Mouse (Mus musculus): ENCODE measurements around the gene Cd163l1. TPM values are rescaled to one million over a fixed set of nuclear protein-coding genes. Genes with fewer than 3 reads are reported as not detected.

Cd163l1 gene
- polyA plus RNA-seq, 1 experiment, result 1.1 TPM

GRCm38 (mm10) chr7:140219268-140219667, 1.2 kb downstream of the Cd163l1 start:
- DNase-seq (ENCODE audit: low spot score), result no peak

- no peak for DNase-seq (ENCODE audit: low spot score)
These were observed 2.3 kb downstream of the Cd163l1 start for GRCm38 (mm10) chr7:140220375-140220774.

GRCm38 (mm10) chr7:140224209-140224608, 6.1 kb downstream of the Cd163l1 start:
- no peak for DNase-seq (ENCODE audit: low spot score)

- DNase-seq (ENCODE audit: low spot score), result no peak
These were observed 10.4 kb downstream of the Cd163l1 start for GRCm38 (mm10) chr7:140228476-140228875.

GRCm38 (mm10) chr7:140231026-140231425, 13.0 kb downstream of the Cd163l1 start:
- DNase-seq (ENCODE audit: low spot score), result no peak

- DNase-seq (ENCODE audit: low spot score), result no peak
These were observed 15.6 kb downstream of the Cd163l1 start for GRCm38 (mm10) chr7:140233696-140234095.

GRCm38 (mm10) chr7:140247216-140247615, 29.1 kb downstream of the Cd163l1 start, which contains the start of gene 5830411N06Rik:
5830411N06Rik (plus strand) TSS chr7:140247284.
- DNase-seq (ENCODE audit: low spot score), result no peak

GRCm38 (mm10) chr7:140253780-140254299, 35.8 kb downstream of the Cd163l1 start:
- no peak for DNase-seq (ENCODE audit: low spot score)

Other genes starting within 250 kb of the Cd163l1 start
- 0.37 and 0.70 TPM in 2 replicates for gene 6430531B16Rik, start 239.5 kb upstream of the Cd163l1 start, polyA plus RNA-seq (2012; rRNA removed)
- 5.8 and 6.3 TPM in 2 replicates for gene Adam8, start 225.7 kb upstream of the Cd163l1 start, polyA plus RNA-seq (2012; rRNA removed)
- gene Zfp511, start 181.9 kb upstream of the Cd163l1 start, polyA plus RNA-seq (2012; rRNA removed), result 72.4 and 98.7 TPM in 2 replicates
- gene Tubgcp2, start 181.6 kb upstream of the Cd163l1 start, polyA plus RNA-seq (2012; rRNA removed), result 33.2 and 33.3 TPM in 2 replicates
- gene Msx3, start 169.2 kb upstream of the Cd163l1 start, polyA plus RNA-seq (2012; rRNA removed), result 0.03 TPM in 2 replicates
- gene Caly, start 135.7 kb upstream of the Cd163l1 start, polyA plus RNA-seq (2012; rRNA removed), result 0.83 and 1.0 TPM in 2 replicates
- gene Prap1, start 124.9 kb upstream of the Cd163l1 start, polyA plus RNA-seq (2012; rRNA removed), result 3.3 TPM in 2 replicates
- 61.2 and 63.5 TPM in 2 replicates for gene Fuom, start 115.8 kb upstream of the Cd163l1 start, polyA plus RNA-seq (2012; rRNA removed)
- 8.1 and 11.0 TPM in 2 replicates for gene Paox, start 102.5 kb upstream of the Cd163l1 start, polyA plus RNA-seq (2012; rRNA removed)
- 112 and 118 TPM in 2 replicates for gene Echs1, start 101.8 kb upstream of the Cd163l1 start, polyA plus RNA-seq (2012; rRNA removed)
- 26.1 and 31.0 TPM in 2 replicates for gene Mtg1, start 80.7 kb upstream of the Cd163l1 start, polyA plus RNA-seq (2012; rRNA removed)
- 4.8 and 8.9 TPM in 2 replicates for gene Sprn, start 63.4 kb upstream of the Cd163l1 start, polyA plus RNA-seq (2012; rRNA removed)
- gene Olfr522, start 53.5 kb upstream of the Cd163l1 start, polyA plus RNA-seq (2012; rRNA removed), result not detected in 2 replicates
- not detected in 2 replicates for gene Olfr523, start 45.0 kb upstream of the Cd163l1 start, polyA plus RNA-seq (2012; rRNA removed)
- gene Olfr524, start 12.3 kb upstream of the Cd163l1 start, polyA plus RNA-seq (2012; rRNA removed), result not detected in 2 replicates
- gene 5830411N06Rik, start 29.0 kb downstream of the Cd163l1 start, polyA plus RNA-seq (2012; rRNA removed), result 0.09 and 0.22 TPM in 2 replicates
- not detected in 2 replicates for gene Olfr525, start 102.6 kb downstream of the Cd163l1 start, polyA plus RNA-seq (2012; rRNA removed)
- not detected in 2 replicates for gene Olfr527, start 115.8 kb downstream of the Cd163l1 start, polyA plus RNA-seq (2012; rRNA removed)
- gene Olfr60, start 143.4 kb downstream of the Cd163l1 start, polyA plus RNA-seq (2012; rRNA removed), result 0.04 and 0.22 TPM in 2 replicates
- gene Olfr530, start 158.1 kb downstream of the Cd163l1 start, polyA plus RNA-seq (2012; rRNA removed), result not detected in 2 replicates
- gene Olfr531, start 184.7 kb downstream of the Cd163l1 start, polyA plus RNA-seq (2012; rRNA removed), result not detected in 2 replicates
- gene Olfr532, start 203.4 kb downstream of the Cd163l1 start, polyA plus RNA-seq (2012; rRNA removed), result not detected in 2 replicates
- gene Olfr533, start 245.1 kb downstream of the Cd163l1 start, polyA plus RNA-seq (2012; rRNA removed), result not detected in 2 replicates

Data from urinary bladder, adult 2 months (tissue).